In the genomic region with DNA sequence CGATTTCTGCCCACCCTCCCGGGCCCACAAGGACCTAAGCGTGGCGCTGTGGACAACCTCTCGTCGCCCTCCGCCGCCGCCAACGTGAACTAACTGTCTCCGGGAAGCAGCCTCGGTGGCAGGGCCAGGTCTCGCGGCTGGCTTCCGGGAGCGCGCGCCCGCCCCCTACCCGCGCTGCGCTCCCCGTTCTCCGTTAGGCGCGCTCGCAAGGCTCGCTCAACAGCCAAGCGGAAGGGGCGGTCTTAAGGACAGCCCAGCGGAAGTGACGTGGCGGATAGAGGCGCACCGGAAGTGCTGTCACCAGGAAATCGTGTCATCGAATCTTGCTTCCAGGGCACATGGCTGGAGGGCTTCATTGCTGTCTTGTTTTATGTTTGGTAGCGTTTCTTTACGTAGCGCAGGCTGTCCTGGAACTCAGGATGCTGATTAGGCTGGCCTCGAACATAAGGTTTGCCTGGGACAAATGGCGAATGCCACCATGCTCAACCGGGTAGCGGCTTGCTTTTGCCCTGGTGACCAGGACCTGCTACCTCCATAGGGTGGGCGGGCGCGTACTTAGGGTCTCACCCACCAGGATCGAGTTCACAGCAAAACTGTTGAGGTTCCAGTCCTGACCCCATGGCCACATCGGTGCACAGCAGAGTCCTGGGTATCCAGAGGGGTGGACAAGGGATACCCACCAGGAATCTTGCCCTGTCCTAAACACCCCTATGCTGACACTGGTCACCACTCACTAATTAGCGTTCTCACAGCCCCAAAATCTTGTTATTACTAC, we compare ENCODE assay signal across 8 mouse cellular contexts. TPM values are rescaled to one million over a fixed set of nuclear protein-coding genes. Genes with fewer than 3 reads are reported as not detected.
DNase-seq lines count a peak whose midpoint lies in the region; ATAC-seq and TF ChIP-seq lines count a peak whose summit lies in the region.

A gene (minus strand): TSS at position 269 of the 775 bp plus-strand sequence.

- H3K27ac ChIP-seq in hindbrain, embryonic 13.5 days = peak within 1 kb of the TSS; percentile 85

- TF ChIP-seq CTCF in Patski (IDR thresholded peaks at IDR 0.05) = no peak

- ATAC-seq in Patski = peak; percentile 95
- peak; percentile 94 for ATAC-seq in hindbrain, embryonic 13.5 days (ENCODE audit: low FRiP score)

- H3K4me2 ChIP-seq in hindbrain, embryonic 13.5 days = peak within 1 kb of the TSS; percentile 93

- H3K9me3 ChIP-seq in hindbrain, embryonic 13.5 days = no peaks in the 10 kb centered on the region

- in situ Hi-C loops in Patski (cut with MboI; ENCODE audit: low pct_unique_long_range_greater_than_20kb) = loop anchor here (5.0 kb wide), 1 partner anchor 260 kb away; no protein-coding TSS in a partner anchor

- DNase-seq in Patski (ENCODE audit: low read depth, low spot score) = no peak
- peak; percentile 95 to 96 for DNase-seq in cerebellum, postnatal 14 days
- peak; percentile 89 to 90 for DNase-seq in frontal cortex, postnatal 14 days (ENCODE audit: low spot score in 2 of 2)
- peak; percentile 88 for DNase-seq in layer of hippocampus, postnatal 25 days (ENCODE audit: extremely low spot score in 1 of 2, low spot score in 1 of 2)
- peak; percentile 96 for DNase-seq in lung, postnatal 25 days (ENCODE audit: low spot score)
- DNase-seq in retina, embryonic 14.5 days (ENCODE audit: low spot score) = peak; percentile 98
- peak; percentile 96 for DNase-seq in thymus, postnatal 4 days

- H3K4me1 ChIP-seq in hindbrain, embryonic 13.5 days (replicated peaks) = peaks cover 32% of the 10 kb centered on the region

- H3K9ac ChIP-seq in hindbrain, embryonic 13.5 days = peak within 1 kb of the TSS; percentile 73

- POLR2A ChIA-PET in Patski (lab: Charles Lee) = interaction anchor here (1.0 kb wide), 1 partner anchor 10 kb away, joined by 4 read pairs; no protein-coding TSS in a partner anchor

- CTCF ChIA-PET in Patski (lab: Charles Lee) = no interaction called here

- H3K36me3 ChIP-seq in hindbrain, embryonic 13.5 days = peaks cover 17% of the 10 kb centered on the region

- WGBS in hindbrain, embryonic 13.5 days = 5% methylated on average over 50 of the region's 50 CpGs

- peak within 1 kb of the TSS; percentile 60 for H3K4me3 ChIP-seq in hindbrain, embryonic 13.5 days

- H3K27me3 ChIP-seq in Patski = no peaks in the 10 kb centered on the region
- no peaks in the 10 kb centered on the region for H3K27me3 ChIP-seq in hindbrain, embryonic 13.5 days

RNA-seq across cellular contexts. Expression of the gene that starts here (rescaled TPM):
- polyA plus RNA-seq in Patski (2021) = 26.9 TPM
- 50.4 TPM in 2 replicates for polyA plus RNA-seq in hindbrain, embryonic 13.5 days (2015; fragmentation: Nextera tagmentation; extraction: Ambion mirVana)
- total RNA-seq in layer of hippocampus, postnatal 25 days (2021) = 10 to 100 TPM; 27.4 to 29.6 TPM
